Comparison of ENCODE assay signal across 30 mouse cellular contexts in the genomic region with DNA sequence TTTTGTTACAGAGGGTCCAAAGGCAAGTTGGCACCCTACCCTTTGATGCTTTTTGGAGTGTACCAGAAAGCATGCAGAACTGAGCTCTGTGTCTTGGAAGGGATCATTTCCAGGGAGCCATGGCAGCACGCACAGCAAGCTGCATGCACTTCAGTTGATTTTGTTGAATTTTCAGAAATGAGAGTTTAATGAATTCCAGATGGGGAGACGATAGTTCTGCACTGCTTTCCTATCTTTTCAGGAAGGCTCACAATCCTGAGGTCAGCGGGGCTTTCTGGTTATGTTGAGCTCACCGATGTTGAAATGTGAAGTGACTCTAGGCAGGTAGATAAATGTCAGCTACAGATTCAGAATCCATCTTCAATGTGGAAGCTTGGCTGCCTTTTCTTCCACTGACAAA.
DNase-seq lines count a peak whose midpoint lies in the region; ATAC-seq lines count a peak whose summit lies in the region.
"Had no signal": no experiment of that assay in that cellular context is flagged by ENCODE, and none has a peak within 500 bp of the region (broad histone marks: within the 10 kb centered on the region; RNA-seq: fewer than 3 reads in every experiment).

No protein-coding gene starts in this region.

- H3K4me2 ChIP-seq in neural tube, embryonic 15.5 days: no peak overlapping the region
- H3K4me2 ChIP-seq: forebrain, embryonic 13.5 days; heart, embryonic 11.5 days; limb, embryonic 13.5 days; liver, embryonic 12.5 days had no signal

- WGBS in neural tube, embryonic 15.5 days: 87% methylated on average over 4 of the region's 4 CpGs
- 23% methylated on average over 4 of the region's 4 CpGs for WGBS in limb, embryonic 10.5 days

- no peaks in the 10 kb centered on the region for H3K27me3 ChIP-seq in neural tube, embryonic 15.5 days (replicated peaks)
- H3K27me3 ChIP-seq in limb, embryonic 10.5 days (ENCODE audit: low read depth, poor library complexity, severe bottlenecking): no peaks in the 10 kb centered on the region
- H3K27me3 ChIP-seq: forebrain, embryonic 13.5 days; limb, embryonic 13.5 days; liver, embryonic 12.5 days had no signal

- peak; percentile 3 to 4 for DNase-seq in heart, postnatal 10 days
- DNase-seq in heart, postnatal 36 days: no peak
- DNase-seq in neural tube, embryonic 10.5 days (ENCODE audit: extremely low spot score, low spot score): peak; percentile 18
- peak; percentile 33 for DNase-seq in limb, embryonic 10.5 days (ENCODE audit: low spot score)
- peak; percentile 1 for DNase-seq in skeletal muscle tissue, adult 2 months (ENCODE audit: low read depth, low spot score)
- DNase-seq in spleen, postnatal 4 days (ENCODE audit: low spot score in 2 of 2): no peak
- DNase-seq: adrenal gland, postnatal 14 days; cerebellum, adult 11 months; cerebellum, adult 9-11 months; gastrocnemius, adult 2 months; gastrocnemius, postnatal 36 days; heart, adult 18-20 months; kidney, adult 8-10 months; liver, postnatal 0 days; lung, postnatal 10 days; right cerebral cortex, postnatal 25 days; spleen, adult 18-20 months; thymus, adult 2 months; thymus, postnatal 36 days had no signal

- ATAC-seq in neural tube, embryonic 15.5 days (ENCODE audit: low FRiP score): no peak
- no peak for ATAC-seq in frontal cortex, adult (ENCODE audit: low TSS enrichment)
- ATAC-seq: forebrain, embryonic 13.5 days; intestine, embryonic 16.5 days; liver, embryonic 12.5 days; liver, postnatal 0 days had no signal

- H3K9me3 ChIP-seq in neural tube, embryonic 15.5 days (replicated peaks): no peaks in the 10 kb centered on the region
- no peaks in the 10 kb centered on the region; the same call in 1 of the 2 replicates for H3K9me3 ChIP-seq in limb, embryonic 10.5 days (replicated peaks)
- H3K9me3 ChIP-seq: forebrain, embryonic 13.5 days; G1E; limb, embryonic 13.5 days; liver, embryonic 12.5 days; midbrain, embryonic 10.5 days had no signal

- H3K4me1 ChIP-seq in neural tube, embryonic 15.5 days: no peaks in the 10 kb centered on the region
- peaks cover 6% of the 10 kb centered on the region for H3K4me1 ChIP-seq in limb, embryonic 10.5 days
- H3K4me1 ChIP-seq: forebrain, embryonic 13.5 days; liver, embryonic 12.5 days; midbrain, embryonic 10.5 days had no signal

- intact Hi-C loops in heart, postnatal 10 days (cut with DNase I): no loop called here
- intact Hi-C loops in heart, postnatal 36 days (cut with DNase I): no loop called here

- no peaks in the 10 kb centered on the region for H3K36me3 ChIP-seq in neural tube, embryonic 15.5 days
- no peaks in the 10 kb centered on the region for H3K36me3 ChIP-seq in limb, embryonic 10.5 days
- H3K36me3 ChIP-seq: G1E; limb, embryonic 13.5 days; liver, embryonic 12.5 days; midbrain, embryonic 10.5 days had no signal

- no peak overlapping the region for H3K27ac ChIP-seq in neural tube, embryonic 15.5 days (replicated peaks)
- no peak overlapping the region for H3K27ac ChIP-seq in limb, embryonic 10.5 days
- H3K27ac ChIP-seq: forebrain, embryonic 13.5 days; gastrocnemius, adult 2 months; kidney, postnatal 0 days; limb, embryonic 13.5 days; liver, embryonic 12.5 days; macrophage; midbrain, embryonic 10.5 days had no signal

- H3K9ac ChIP-seq in neural tube, embryonic 15.5 days (replicated peaks): no peak overlapping the region
- H3K9ac ChIP-seq: forebrain, embryonic 13.5 days; limb, embryonic 13.5 days; liver, embryonic 12.5 days; liver, postnatal 0 days had no signal

- H3K4me3 ChIP-seq in neural tube, embryonic 15.5 days (replicated peaks): no peak overlapping the region
- H3K4me3 ChIP-seq in limb, embryonic 10.5 days: no peak overlapping the region
- H3K4me3 ChIP-seq: forebrain, embryonic 13.5 days; gastrocnemius, adult 2 months; limb, embryonic 13.5 days; liver, embryonic 12.5 days; midbrain, embryonic 10.5 days had no signal

Comparison
In these comparisons a context has a peak if more than half of its experiments do, and no peak if none do; other contexts are left out.
1. DNase-seq: peak in heart, postnatal 10 days (2 of 2), neural tube, embryonic 10.5 days (single experiment), limb, embryonic 10.5 days (single experiment) and skeletal muscle tissue, adult 2 months (single experiment); none in heart, postnatal 36 days (0 of 2) and spleen, postnatal 4 days (0 of 2).